ENCODE assay signal across 17 mouse cellular contexts in genomic region chr1:164590205-164590613, GRCm38 (mm10).
DNase-seq lines count a peak whose midpoint lies in the region; ATAC-seq lines count a peak whose summit lies in the region.
"Had no signal": no experiment of that assay in that cellular context is flagged by ENCODE, and none has a peak within 500 bp of the region (broad histone marks: within the 10 kb centered on the region; RNA-seq: fewer than 3 reads in every experiment).

No protein-coding gene starts in this region.

- peak; percentile 81 for ATAC-seq in forebrain, embryonic 14.5 days
- no peak for ATAC-seq in cerebellum, adult (ENCODE audit: insufficient number of reproducible peaks, low FRiP score, low TSS enrichment)
- ATAC-seq in megakaryocyte progenitor cell, adult 5-6 weeks (replicated peaks; ENCODE audit: poor library complexity) = no peak
- ATAC-seq: hindbrain, embryonic 16.5 days had no signal

- H3K9me3 ChIP-seq in forebrain, embryonic 14.5 days (replicated peaks; ENCODE audit: control insufficient read depth, low read length) = no peaks in the 10 kb centered on the region
- H3K9me3 ChIP-seq: limb, embryonic 15.5 days had no signal

- no peak overlapping the region for H3K9ac ChIP-seq in forebrain, embryonic 14.5 days (ENCODE audit: low read length)
- H3K9ac ChIP-seq: limb, embryonic 15.5 days had no signal

- no peaks in the 10 kb centered on the region for H3K36me3 ChIP-seq in forebrain, embryonic 14.5 days (ENCODE audit: control insufficient read depth, insufficient read depth, low read length)
- H3K36me3 ChIP-seq: limb, embryonic 15.5 days had no signal

- no peak overlapping the region for H3K4me3 ChIP-seq in forebrain, embryonic 14.5 days (ENCODE audit: low read depth, low read length)
- H3K4me3 ChIP-seq: limb, embryonic 15.5 days had no signal

- H3K27me3 ChIP-seq in forebrain, embryonic 14.5 days (replicated peaks; ENCODE audit: control insufficient read depth, insufficient read depth, low read length) = no peaks in the 10 kb centered on the region
- H3K27me3 ChIP-seq: limb, embryonic 15.5 days had no signal

- no peak overlapping the region for H3K4me2 ChIP-seq in forebrain, embryonic 14.5 days (ENCODE audit: low read length)
- H3K4me2 ChIP-seq: limb, embryonic 15.5 days; midbrain, embryonic 11.5 days had no signal

- peak; percentile 71 to 87 for DNase-seq in layer of hippocampus, adult 18-20 months (ENCODE audit: low spot score in 2 of 2)
- DNase-seq in layer of hippocampus, postnatal 25 days (ENCODE audit: extremely low spot score in 1 of 2, low spot score in 1 of 2) = no peak
- peak; percentile 64 for DNase-seq in NIH3T3 (ENCODE audit: low read depth)
- DNase-seq in forebrain, embryonic 14.5 days (ENCODE audit: low spot score) = peak; percentile 56
- peak; percentile 84 for DNase-seq in layer of hippocampus, adult 9-11 months
- DNase-seq in embryo, embryonic 10 days (ENCODE audit: low spot score) = no peak
- DNase-seq: adrenal gland, postnatal 25 days; heart, postnatal 4 days; kidney, adult 11 months; kidney, postnatal 10 days; thymus, postnatal 14 days had no signal

- H3K27ac ChIP-seq in forebrain, embryonic 14.5 days (ENCODE audit: low read depth, low read length) = 0 out of 2 replicates have a peak overlapping the region, but pooled peaks have one; percentile 30
- H3K27ac ChIP-seq: limb, embryonic 15.5 days; stomach, postnatal 0 days had no signal

- WGBS in forebrain, embryonic 14.5 days = 64% methylated on average over 3 of the region's 3 CpGs

- no peaks in the 10 kb centered on the region for H3K4me1 ChIP-seq in forebrain, embryonic 14.5 days (ENCODE audit: control insufficient read depth, insufficient read depth, low read length)
- H3K4me1 ChIP-seq: limb, embryonic 15.5 days had no signal

Comparison
In these comparisons a context has a peak if more than half of its experiments do, and no peak if none do; other contexts are left out.
1. DNase-seq: peak in layer of hippocampus, adult 18-20 months (2 of 2), NIH3T3 (single experiment), forebrain, embryonic 14.5 days (single experiment) and layer of hippocampus, adult 9-11 months (single experiment); none in layer of hippocampus, postnatal 25 days (0 of 2) and embryo, embryonic 10 days (single experiment).